Mouse (Mus musculus): Measurements from ENCODE around the gene Celf6.
A peak's percentile ranks its signal among the peaks of the same experiment; 100 is the strongest.

The Celf6 gene

DNA sequence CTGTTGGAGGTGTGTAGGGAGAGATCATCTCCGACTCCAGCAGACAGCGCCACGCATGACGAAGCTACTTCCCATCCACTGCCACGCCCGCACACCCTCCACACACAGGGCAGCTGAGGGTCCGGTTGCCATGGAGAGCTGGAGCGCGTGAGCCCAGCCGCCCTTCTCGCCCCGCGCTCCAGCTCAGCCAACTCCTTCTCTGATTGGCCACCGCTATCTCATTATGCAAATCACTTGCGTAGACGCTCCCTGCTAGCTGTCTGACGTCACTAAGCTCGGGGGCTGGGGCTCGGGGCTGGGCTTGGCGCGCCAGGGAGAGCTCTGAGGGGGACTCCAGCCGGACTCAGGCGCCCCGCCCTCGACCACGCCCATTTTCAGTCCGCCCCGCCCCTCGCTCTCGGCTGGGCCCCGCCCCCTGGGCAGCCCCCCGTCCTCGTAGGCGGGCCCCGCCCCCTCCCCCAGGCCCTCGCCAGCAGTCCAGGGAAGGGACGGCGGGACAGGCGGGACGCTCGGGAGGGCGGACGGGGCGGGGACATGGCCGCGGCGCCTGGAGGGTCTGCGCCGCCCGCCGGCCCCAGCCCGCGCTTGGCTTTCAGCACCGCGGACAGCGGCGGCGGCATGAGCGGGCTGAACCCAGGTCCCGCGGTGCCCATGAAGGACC is at the start of gene Celf6:
Gene Celf6 (plus strand): TSS at position 74 of the 661 bp plus-strand sequence.
- DNase-seq (ENCODE audit: low read depth) = peak; percentile 52

DNA sequence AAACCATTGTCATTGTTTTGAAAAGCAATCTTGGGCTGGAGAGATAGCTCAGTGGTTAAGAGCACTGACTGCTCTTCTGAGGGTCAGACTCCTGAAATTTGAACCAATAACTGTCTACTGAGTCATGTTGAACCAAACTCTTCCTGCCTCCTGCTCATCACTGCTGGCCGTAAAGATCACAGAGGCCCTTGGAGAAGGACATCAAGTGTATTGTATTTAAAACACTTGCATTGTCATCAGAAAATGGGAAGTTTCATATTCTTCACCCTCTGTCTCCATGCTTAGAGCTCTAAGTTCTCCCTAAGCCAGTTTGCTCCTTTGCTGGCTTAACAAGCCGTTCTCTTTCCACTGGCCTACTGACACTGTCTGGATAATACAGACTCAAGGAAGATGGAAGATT is 49.4 kb upstream of the Celf6 start:
- DNase-seq (ENCODE audit: low read depth) = no peak

DNA sequence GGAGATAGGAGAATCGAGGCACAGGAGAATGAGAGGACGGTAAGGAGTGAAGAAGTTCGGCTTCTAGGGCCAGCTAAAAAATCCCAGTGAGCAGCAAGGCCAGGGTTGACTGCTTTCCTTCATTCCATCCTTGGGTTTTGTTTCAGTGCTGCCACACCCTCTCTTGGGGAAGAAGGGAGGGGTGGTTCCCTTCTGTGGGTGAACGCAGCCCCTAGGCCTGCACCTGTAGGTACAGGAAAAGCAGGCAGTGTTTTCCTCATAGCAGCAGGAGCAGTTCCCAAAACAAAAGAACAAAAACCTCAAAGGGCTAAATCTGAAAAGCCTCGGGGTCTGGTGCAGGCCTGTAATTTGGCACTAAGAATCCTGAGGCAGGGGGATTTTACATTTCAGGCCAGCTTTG is 46.1 kb upstream of the Celf6 start:
- DNase-seq (ENCODE audit: low read depth) = no peak

DNA sequence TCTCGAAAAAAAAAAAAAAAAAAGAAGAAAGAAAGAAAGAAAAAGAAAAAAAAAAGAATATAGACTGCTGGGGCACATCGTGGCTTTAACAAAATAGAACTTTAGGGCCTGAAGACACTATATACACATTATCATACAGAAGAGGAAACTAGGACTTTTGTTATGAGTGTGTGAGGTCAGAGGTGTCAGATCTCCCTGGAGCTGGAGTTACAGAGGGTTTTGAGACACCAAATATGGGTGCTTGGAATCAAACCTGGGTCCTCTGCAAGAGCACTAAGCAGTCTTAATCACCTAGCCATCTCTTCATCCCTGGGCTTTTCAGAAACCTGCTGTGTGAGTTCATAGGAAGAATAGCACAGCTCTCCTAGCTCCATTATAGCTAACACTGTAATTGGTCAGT is 44.3 kb upstream of the Celf6 start:
- no peak for DNase-seq (ENCODE audit: low read depth)

DNA sequence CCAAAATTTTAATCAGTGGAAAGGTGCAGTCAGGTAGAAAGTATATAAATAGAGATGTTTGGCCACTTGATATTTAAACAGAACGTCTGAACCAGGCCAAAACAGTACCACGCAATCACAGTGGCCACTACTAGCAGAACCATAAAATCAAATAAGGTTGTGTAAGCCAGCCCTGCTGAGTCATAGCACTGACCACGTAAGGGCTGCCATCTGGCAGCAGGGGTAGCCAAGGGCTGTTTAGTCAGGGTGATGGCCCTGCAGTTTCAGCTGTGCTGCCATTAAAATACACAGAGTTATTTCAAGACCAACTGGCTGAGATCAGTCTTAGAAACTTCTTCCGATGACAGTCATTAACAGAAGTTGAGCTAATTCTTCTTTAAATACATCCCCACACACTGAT is 43.8 kb upstream of the Celf6 start:
- DNase-seq (ENCODE audit: low read depth) = no peak

DNA sequence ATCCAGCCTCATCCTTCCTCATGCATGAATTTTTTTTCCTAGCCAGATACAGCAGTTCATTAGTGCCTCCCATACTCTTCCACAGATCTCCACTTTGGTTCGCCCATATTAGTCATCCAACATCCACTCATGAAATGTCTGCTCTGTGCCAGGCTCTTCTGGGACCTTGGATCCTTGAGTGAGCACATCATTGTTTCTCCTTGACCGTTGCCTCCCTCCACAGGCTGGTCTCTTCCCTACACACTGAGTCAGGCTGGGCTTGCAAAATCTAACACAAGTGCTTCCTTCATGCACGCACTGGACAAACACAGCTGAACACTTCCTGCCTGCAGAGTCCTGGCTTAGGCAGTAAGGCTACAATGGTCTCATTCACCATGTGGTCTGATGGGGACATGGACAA is 40.1 kb upstream of the Celf6 start:
- no peak for DNase-seq (ENCODE audit: low read depth)

DNA sequence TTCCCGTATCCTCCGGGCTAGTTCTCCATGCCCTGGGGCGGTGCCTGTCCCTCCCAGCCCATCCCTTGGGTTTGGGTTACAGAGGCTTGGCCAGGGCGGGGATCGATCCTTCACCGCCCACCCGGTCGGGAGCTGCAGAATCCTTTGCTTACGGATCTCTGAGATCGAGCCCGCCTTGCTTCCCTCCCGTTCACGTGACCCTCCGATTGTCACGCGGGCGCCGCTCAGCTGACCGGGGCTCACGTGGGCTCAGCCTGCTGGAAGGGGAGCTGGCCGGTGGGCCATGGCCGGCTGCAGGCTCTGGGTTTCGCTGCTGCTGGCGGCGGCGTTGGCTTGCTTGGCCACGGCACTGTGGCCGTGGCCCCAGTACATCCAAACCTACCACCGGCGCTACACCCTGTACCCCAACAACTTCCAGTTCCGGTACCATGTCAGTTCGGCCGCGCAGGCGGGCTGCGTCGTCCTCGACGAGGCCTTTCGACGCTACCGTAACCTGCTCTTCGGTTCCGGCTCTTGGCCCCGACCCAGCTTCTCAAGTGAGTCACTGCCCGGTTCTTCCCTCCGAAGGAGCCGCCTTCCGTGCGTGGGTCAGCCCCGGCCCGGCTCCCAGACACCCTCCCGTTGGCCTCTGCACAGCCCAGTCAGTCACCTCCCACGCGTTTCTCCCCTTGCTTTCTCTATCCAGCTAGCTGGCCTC is 38.1 kb upstream of the Celf6 start, which contains the start of the genes Hexa and Tmem202:
Gene Hexa (plus strand): TSS at position 100 of the 697 bp plus-strand sequence.
Gene Tmem202 (minus strand): TSS at position 407 of the 697 bp plus-strand sequence.
- peak; percentile 78 for DNase-seq (ENCODE audit: low read depth)

DNA sequence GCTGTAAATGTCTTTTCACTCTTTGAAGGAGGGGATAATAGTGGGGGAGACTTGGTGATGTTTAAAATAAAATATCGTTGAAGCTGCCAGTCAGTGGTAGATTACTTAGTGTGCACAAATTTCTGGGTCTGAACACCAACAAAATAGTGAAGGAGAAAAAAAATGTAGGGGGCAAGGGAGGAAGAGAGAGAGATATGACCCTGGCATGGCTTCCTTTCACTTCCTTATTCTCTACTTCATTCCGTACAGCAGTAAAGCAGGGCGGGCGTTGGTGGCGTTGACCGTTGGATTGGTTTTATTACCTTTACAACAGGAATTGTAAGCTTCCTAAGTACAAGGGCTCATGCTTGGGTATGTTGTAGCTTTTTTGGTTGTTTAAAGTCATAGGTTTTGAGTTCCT is 36.1 kb upstream of the Celf6 start:
- DNase-seq (ENCODE audit: low read depth) = no peak

DNA sequence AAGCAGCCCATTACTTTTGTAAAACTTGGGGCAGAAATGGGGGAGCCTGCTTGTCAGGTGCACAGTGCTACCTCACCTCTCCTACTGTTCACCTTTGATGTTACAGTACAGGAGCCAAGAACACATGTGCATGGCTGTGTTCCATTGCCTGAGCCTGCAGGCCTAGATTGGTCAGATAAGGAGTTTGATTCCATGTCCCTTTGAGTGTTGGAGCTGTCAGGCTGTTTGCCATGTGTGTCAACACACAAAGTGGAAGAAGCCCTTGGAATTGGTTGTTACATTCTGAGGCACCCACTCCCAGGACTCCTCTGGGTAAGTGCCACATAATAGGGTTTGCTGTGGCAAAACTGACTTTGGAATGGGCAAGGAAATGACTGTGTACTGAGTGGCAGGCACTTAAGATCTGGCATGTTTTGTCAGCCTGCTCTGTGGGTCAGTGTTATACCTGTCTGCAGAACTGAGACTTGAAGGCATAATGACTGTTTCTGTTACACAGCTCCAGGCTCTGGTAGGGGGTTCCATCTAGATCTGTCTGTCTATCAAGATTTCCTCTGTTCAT is 34.9 kb upstream of the Celf6 start:
- DNase-seq (ENCODE audit: low read depth) = no peak

DNA sequence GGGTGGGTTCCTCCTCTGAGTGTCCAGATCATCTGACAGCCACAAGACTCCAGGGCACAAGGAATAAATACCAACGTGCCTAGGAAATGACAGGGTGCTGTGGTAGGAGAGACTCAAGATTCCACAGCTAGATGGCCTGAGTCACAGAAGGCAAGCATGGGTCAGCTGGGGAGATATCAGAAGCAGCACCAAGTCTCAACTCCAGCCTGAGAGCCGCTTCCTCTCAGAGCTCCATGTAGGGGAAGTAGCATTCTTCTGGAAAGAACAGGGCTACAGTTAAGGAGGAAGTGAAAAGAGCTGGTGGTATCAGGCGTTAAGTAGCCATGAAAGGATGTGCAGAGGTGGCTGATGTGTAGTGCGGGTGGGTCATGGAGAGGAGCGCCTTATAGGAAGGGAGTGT is 33.0 kb upstream of the Celf6 start:
- DNase-seq (ENCODE audit: low read depth) = no peak

DNA sequence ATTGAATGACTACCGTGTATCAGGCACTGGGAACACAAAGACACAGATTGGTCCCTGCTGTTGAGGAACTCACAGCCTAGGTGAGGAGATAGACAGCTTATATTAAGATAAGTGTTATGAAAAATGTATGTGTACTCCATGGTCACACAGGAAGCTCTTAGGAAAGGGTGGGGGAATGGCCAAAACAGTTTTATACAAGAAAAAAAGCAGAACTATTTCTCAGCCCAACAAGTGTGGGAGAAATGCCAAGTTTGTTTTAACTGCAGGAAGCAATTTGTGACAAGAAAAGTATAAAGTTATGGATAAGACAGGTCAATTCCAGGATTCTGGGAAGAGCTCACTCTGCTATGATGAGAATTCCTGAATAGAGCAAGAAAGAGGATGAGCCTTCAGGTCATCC is 29.8 kb upstream of the Celf6 start:
- DNase-seq (ENCODE audit: low read depth) = no peak

DNA sequence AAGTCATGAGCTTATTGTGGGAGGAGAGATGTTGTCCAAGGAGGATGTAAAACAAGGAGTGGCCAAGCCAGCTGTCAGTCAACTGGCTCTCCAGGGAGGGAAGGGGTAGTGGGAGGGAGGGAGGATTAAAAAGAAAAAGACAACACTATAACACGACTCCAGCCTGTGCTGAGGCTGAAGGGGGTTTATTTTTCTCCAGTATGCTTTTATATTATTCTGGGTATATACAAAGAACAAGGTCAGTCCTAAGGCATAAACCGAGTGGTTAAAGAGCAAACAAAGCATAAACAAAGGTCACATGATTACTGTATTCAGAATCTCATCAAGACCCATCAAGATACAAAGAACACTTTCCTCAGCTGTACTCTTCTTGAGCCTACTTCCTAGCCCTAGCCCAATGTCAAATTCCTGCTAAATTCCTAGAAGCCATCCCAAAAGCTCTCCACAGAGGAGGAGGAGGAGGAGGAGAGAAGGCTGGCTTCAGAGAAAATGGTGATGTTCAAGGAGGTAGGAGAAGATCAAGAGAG is 28.7 kb upstream of the Celf6 start:
- DNase-seq (ENCODE audit: low read depth) = no peak

DNA sequence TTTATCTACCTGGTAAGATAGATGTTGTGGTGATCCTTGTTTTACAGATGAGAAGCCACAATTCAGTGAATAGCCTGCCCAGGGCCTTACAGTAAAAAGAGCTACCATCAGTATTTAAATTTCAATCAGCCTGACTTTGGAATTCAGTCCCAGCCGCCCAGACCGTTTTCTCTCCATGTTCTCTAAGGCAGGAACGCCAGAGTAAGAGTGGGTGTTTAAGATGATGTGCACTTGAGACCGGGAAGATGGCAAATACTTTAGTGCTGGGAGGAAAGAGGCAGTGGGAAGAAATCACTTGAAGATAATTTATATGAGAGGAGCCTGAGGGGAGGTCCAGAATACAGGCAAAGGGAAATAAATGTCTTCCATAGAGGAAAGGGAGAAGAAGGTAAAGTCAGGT is 27.6 kb upstream of the Celf6 start:
- DNase-seq (ENCODE audit: low read depth) = no peak

DNA sequence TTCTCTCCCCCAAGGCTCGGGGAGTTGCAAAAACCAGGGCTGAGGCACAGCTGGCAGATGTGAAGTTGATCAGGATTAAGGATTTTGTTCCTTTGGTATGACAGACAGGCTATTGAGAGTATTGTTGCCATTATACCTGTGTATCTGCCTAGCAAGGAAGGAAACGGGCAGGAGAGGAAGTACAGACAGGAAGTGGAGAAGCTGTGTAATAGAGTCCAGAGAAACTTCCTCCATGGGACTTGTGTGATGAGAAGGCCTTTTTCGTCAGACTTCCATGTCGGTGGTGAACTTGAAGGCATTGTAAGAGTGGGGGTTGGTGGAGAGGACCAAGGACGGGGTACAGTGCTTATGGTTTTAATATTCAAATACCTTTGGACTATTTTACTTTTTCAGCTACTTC is 26.7 kb upstream of the Celf6 start:
- DNase-seq (ENCODE audit: low read depth) = peak; percentile 21

DNA sequence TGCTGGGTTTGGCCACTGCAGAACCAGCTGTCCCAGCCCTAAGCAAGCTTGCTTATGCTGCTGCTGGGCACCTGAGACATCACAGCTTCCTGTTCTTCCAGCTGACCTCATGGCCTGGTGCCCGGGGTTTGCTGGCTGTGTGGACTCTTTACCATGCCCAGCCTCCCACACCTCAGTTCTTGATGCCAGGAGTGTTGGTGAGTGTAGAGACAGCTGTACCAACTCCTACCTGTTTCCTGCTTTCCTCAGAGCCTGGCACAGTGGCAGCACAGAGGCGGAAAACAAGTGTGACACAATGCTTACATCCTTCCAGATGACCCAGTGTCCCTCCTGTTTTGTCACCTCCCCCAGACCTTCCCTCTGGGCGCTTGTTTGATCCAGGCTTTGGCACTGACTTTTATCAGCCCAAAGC is 26.1 kb upstream of the Celf6 start:
- DNase-seq (ENCODE audit: low read depth) = no peak

DNA sequence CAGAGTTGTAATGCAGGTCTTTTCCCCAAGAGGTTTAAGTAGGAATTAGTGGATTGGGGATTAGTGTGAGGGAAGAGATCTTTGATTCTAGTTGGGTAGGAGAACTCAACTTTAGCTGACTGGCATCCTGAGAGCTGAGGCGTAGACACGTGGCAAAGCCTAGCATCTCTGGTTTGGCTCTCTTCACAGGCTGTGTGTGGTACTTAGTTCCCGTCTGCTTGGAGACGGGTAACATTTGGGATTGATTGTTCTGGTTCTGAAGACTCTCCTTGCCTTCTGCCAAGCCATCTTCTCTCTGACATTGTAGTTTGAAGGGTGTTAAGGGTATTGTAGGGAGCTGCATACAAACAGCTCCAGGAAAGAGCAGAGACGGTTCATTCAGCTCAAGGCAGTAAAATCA is 25.1 kb upstream of the Celf6 start:
- DNase-seq (ENCODE audit: low read depth) = no peak

DNA sequence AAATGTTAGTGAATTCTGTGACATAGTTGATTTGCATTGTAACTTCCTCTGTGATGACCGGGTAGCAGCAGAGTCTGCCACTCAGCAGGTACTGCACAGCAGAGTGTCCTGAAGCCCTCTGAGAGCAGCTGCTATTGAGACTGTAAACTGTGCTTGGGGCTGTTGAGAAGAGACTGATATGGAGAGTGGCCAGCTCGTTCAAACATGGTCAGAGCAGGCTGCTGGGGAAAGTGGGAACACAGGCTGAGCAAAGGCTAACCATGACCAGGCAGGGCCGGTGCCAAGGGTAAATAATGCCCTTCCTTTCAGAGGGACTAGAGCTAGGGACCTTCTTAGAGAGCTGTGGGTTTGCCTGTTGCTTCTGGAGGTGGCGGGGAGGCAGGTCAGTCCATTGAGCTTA is 24.0 kb upstream of the Celf6 start:
- DNase-seq (ENCODE audit: low read depth) = no peak

DNA sequence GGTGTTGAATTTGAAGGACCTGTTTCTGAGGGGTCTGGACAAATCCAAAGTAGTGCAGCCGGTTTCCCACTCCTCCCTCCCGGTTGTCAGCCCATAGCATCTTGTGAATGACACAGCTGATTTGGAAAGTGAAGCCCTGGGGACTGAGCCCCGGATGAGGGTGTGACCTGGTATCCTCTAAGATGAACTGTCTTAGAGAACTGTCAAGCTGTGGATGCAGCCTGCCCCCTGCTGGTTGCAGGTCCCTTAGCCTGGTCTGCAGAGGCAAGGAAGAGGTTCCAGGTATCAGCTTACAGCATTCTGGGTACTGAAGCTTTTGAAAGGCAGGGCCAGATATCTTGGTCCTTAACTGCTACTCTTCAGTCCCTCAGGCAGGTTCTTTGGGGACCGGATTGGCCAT is 12.1 kb upstream of the Celf6 start:
- peak; percentile 85 for DNase-seq (ENCODE audit: low read depth)

DNA sequence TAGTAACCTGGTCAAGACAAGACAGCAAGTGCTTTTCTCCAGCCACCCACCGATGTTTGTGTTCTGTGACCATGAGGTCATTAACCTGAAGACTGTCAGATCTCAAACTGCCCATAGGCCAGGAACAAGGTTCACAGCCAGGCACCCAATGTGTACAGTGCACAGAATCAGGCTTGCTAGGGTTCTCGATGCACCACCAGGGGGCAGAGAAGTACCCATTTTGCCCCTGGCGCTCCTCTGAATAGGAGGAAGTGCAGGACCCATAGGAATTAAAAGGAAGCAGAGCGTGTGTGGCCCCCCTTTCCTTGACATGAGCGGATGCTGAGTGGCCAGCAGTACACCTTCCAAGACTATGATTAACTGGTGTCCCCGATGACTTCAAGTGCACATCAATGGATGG is 10.6 kb upstream of the Celf6 start:
- DNase-seq (ENCODE audit: low read depth) = peak; percentile 73

DNA sequence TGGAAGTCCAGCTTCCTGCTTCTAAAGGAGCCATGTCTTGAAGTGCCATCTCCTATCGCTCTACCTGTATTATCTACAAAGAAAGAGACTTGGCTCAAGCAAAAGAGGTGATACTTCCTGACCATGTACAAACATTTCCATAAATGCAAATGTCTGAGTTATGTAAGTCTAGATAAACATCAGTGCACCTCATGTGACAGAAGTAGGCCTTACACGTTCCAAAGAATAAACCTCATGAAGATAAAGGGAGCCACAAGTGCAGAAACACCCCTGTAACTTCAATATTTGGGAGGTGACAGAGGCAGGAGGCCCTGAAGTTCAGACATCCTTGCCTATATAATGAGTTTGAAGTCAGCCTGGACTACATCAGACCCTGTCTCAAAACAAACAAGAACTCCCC is 5.9 kb upstream of the Celf6 start:
- no peak for DNase-seq (ENCODE audit: low read depth)

DNA sequence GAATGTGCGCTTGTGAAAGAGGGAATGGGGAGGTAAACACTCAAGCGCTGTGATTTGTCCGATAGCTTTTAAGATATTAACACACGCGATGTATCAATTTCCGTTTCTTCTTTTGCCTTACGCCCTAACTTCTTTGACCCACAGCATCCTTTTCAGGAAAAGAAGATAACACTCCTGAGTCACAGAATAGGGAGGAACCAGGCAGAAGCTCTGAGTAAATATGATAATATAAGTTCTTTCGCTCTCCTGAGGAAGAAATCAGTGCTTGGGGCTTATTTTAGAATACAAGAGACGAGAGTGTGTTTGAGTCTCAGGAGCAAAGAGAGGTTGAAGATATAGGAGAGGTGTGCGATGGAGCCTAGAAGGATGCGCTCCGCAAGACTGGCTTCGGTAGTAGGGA is 316 bp upstream of the Celf6 start:
- no peak for DNase-seq (ENCODE audit: low read depth)

DNA sequence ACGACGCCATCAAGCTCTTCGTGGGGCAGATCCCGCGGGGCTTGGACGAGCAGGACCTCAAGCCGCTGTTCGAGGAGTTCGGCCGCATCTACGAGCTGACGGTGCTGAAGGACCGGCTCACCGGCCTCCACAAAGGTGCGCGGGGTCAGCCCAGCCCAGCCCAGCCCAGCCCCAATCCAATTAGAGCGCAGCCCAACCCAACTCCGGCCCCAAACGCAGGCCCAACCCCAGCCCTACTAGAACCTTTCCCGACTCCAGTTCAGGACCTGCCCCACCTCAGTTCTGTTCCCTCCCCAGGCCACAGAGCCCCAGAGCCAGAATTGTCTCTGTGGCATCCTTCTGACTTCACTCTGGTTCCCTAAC is 769 bp downstream of the Celf6 start:
- DNase-seq (ENCODE audit: low read depth) = peak; percentile 14

DNA sequence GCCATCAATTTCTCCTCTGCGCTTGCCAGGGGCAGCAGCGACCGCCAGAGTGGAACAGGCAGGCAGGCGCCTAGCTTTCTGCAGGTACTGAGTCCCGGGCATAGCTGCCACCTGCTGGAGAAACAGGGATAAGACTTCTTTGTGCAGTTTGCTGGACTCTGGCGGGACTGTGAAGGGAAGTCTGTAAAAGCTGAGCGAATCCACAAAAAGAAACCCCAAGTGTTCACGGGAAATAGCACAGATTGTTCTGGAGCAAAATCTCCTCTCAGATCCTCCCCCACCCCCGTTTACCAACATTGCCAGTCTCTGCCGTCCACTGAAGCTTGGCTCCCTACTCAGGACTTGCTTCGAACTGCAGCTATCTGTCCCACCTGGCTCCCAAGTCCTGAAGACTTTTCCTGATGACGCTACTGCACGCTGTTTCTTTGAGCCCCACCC is 7.2 kb downstream of the Celf6 start:
- peak; percentile 66 for DNase-seq (ENCODE audit: low read depth)

Measured in naive thymus-derived CD4-positive, alpha-beta T cell, adult 2 months (primary cell).